In genomic region chr8:92252597-92253375, GRCm38 (mm10) we compare ENCODE assay signal across 12 mouse cellular contexts.
DNase-seq lines count a peak whose midpoint lies in the region; ATAC-seq and TF ChIP-seq lines count a peak whose summit lies in the region.
"Had no signal": no experiment of that assay in that cellular context is flagged by ENCODE, and none has a peak within 500 bp of the region (broad histone marks: within the 10 kb centered on the region; RNA-seq: fewer than 3 reads in every experiment).

No protein-coding gene starts in this region.

- no peaks in the 10 kb centered on the region for H3K36me3 ChIP-seq in heart, embryonic 10.5 days
- H3K36me3 ChIP-seq in lung, embryonic 16.5 days (ENCODE audit: control insufficient read depth, insufficient read depth, low read length) = no peaks in the 10 kb centered on the region
- no peaks in the 10 kb centered on the region for H3K36me3 ChIP-seq in midbrain, postnatal 0 days (ENCODE audit: insufficient read depth, low read length)
- H3K36me3 ChIP-seq: liver, embryonic 15.5 days; neural tube, embryonic 13.5 days had no signal

- H3K27ac ChIP-seq in heart, embryonic 10.5 days = peak overlapping the region; percentile 71
- peak overlapping the region; percentile 12; the same call in 1 of the 2 replicates for H3K27ac ChIP-seq in lung, embryonic 16.5 days (ENCODE audit: low read length)
- H3K27ac ChIP-seq in layer of hippocampus, adult 2 months = no peak overlapping the region
- no peak overlapping the region for H3K27ac ChIP-seq in midbrain, postnatal 0 days (ENCODE audit: low read depth, low read length)
- H3K27ac ChIP-seq: liver, embryonic 15.5 days; neural tube, embryonic 13.5 days; stomach, postnatal 0 days had no signal

- no peak for TF ChIP-seq CTCF in layer of hippocampus, adult 2 months (conservative IDR thresholded peaks at IDR 0.05)
- TF ChIP-seq CTCF in midbrain, postnatal 0 days (IDR thresholded peaks at IDR 0.05) = no peak

- DNase-seq in heart, embryonic 10.5 days (ENCODE audit: low spot score) = no peak
- no peak for DNase-seq in heart, postnatal 4 days
- no peak for DNase-seq in lung, postnatal 25 days (ENCODE audit: low spot score)
- DNase-seq in layer of hippocampus, adult 2 months (ENCODE audit: low spot score in 2 of 2) = peak; percentile 47 to 61
- DNase-seq in midbrain, postnatal 0 days (ENCODE audit: low spot score) = peak; percentile 24
- DNase-seq in ovary, adult 18-20 months (ENCODE audit: low spot score) = no peak
- DNase-seq in spleen, adult 12 weeks (ENCODE audit: low spot score) = no peak
- DNase-seq: cerebellum, adult 9-11 months had no signal

- peaks cover 4% of the 10 kb centered on the region; the same call in 1 of the 2 replicates for H3K4me1 ChIP-seq in heart, embryonic 10.5 days
- peaks cover 9% of the 10 kb centered on the region; the same call in 1 of the 2 replicates for H3K4me1 ChIP-seq in lung, embryonic 16.5 days (replicated peaks; ENCODE audit: control insufficient read depth, insufficient read depth, low read length)
- H3K4me1 ChIP-seq in midbrain, postnatal 0 days (ENCODE audit: insufficient read depth, low read length) = 0 out of 2 replicates have a peak, but pooled peaks cover 6% of the 10 kb centered on the region
- H3K4me1 ChIP-seq: liver, embryonic 15.5 days had no signal

- peak; percentile 93 for ATAC-seq in lung, embryonic 16.5 days (ENCODE audit: low read depth)
- ATAC-seq in midbrain, postnatal 0 days (ENCODE audit: low FRiP score) = no peak

- H3K27me3 ChIP-seq in heart, embryonic 10.5 days (ENCODE audit: insufficient read depth, poor library complexity, severe bottlenecking) = peaks cover 7% of the 10 kb centered on the region
- H3K27me3 ChIP-seq in lung, embryonic 16.5 days (ENCODE audit: control insufficient read depth, insufficient read depth, low read depth, low read length) = no peaks in the 10 kb centered on the region
- no peaks in the 10 kb centered on the region for H3K27me3 ChIP-seq in midbrain, postnatal 0 days (ENCODE audit: insufficient read depth, low read length)
- H3K27me3 ChIP-seq: liver, embryonic 15.5 days; neural tube, embryonic 13.5 days had no signal

- H3K9ac ChIP-seq in lung, embryonic 16.5 days (ENCODE audit: low read length) = no peak overlapping the region
- H3K9ac ChIP-seq in midbrain, postnatal 0 days (replicated peaks; ENCODE audit: low read length, poor library complexity, severe bottlenecking) = no peak overlapping the region
- H3K9ac ChIP-seq: liver, embryonic 15.5 days; neural tube, embryonic 13.5 days had no signal

- H3K9me3 ChIP-seq in heart, embryonic 10.5 days = no peaks in the 10 kb centered on the region
- no peaks in the 10 kb centered on the region for H3K9me3 ChIP-seq in lung, embryonic 16.5 days (ENCODE audit: control insufficient read depth, low read length)
- no peaks in the 10 kb centered on the region for H3K9me3 ChIP-seq in midbrain, postnatal 0 days (ENCODE audit: low read length)
- H3K9me3 ChIP-seq: liver, embryonic 15.5 days; neural tube, embryonic 13.5 days had no signal

- 54% methylated on average over 8 of the region's 8 CpGs for WGBS in heart, embryonic 10.5 days
- WGBS in lung, embryonic 16.5 days = 33% methylated on average over 8 of the region's 8 CpGs
- WGBS in midbrain, postnatal 0 days = 39% methylated on average over 8 of the region's 8 CpGs

- no peak overlapping the region for H3K4me3 ChIP-seq in heart, embryonic 10.5 days
- no peak overlapping the region for H3K4me3 ChIP-seq in lung, embryonic 16.5 days (ENCODE audit: low read length)
- H3K4me3 ChIP-seq in layer of hippocampus, adult 2 months = no peak overlapping the region
- no peak overlapping the region for H3K4me3 ChIP-seq in midbrain, postnatal 0 days (ENCODE audit: low read depth, low read length)
- H3K4me3 ChIP-seq: liver, embryonic 15.5 days; neural tube, embryonic 13.5 days had no signal

- no peak overlapping the region for H3K4me2 ChIP-seq in lung, embryonic 16.5 days (ENCODE audit: low read depth, low read length)
- no peak overlapping the region for H3K4me2 ChIP-seq in midbrain, postnatal 0 days (ENCODE audit: low read depth, low read length, poor library complexity, severe bottlenecking)
- H3K4me2 ChIP-seq: liver, embryonic 15.5 days; neural tube, embryonic 13.5 days had no signal

Comparison
In these comparisons a context has a peak if more than half of its experiments do, and no peak if none do; other contexts are left out.
1. DNase-seq: peak in layer of hippocampus, adult 2 months (2 of 2) and midbrain, postnatal 0 days (single experiment); none in heart, embryonic 10.5 days (single experiment), heart, postnatal 4 days (single experiment), lung, postnatal 25 days (single experiment), ovary, adult 18-20 months (single experiment) and spleen, adult 12 weeks (single experiment).
2. H3K27ac ChIP-seq: peak in heart, embryonic 10.5 days (single experiment) and lung, embryonic 16.5 days (single experiment); none in layer of hippocampus, adult 2 months (single experiment) and midbrain, postnatal 0 days (single experiment).